Mouse (Mus musculus) adrenal gland, adult 2 months (tissue): Measurements from ENCODE around the gene Arhgef39. TPM values are rescaled to one million over a fixed set of nuclear protein-coding genes. Genes with fewer than 3 reads are reported as not detected.

Experiments
- DNase-seq: peaks from one replicate; pipeline ENCODE4 v3.0.0; 2021
- polyA plus RNA-seq: library from polyadenylated mRNA; depleted of rRNA; stranded (reverse); fragments of >200 nt; gene quantifications from 2 replicates; pipeline ENCODE4 v1.2.3, GENCODE M21; 2012; rRNA removed
- total RNA-seq, 2 experiments: library from RNA; stranded (reverse); gene quantifications; 2 replicates each; pipeline ENCODE4 v1.2.3; 2021

Gene Arhgef39
- total and polyA plus RNA-seq, 3 experiments, result 1.0 to 6.6 (median 2.1) TPM

GRCm38 (mm10) chr4:43478906-43479832 lies 20.3 kb downstream of the Arhgef39 start:
- peak; percentile 58 for DNase-seq

- DNase-seq, result no peak
Observed at GRCm38 (mm10) chr4:43478534-43478858, 21.0 kb downstream of the Arhgef39 start.

- DNase-seq, result peak; percentile 92
Observed at GRCm38 (mm10) chr4:43477857-43478533, 21.5 kb downstream of the Arhgef39 start.

- DNase-seq, result no peak
Observed at GRCm38 (mm10) chr4:43476604-43477003, 22.9 kb downstream of the Arhgef39 start.

GRCm38 (mm10) chr4:43473636-43474035 lies 25.9 kb downstream of the Arhgef39 start:
- no peak for DNase-seq

GRCm38 (mm10) chr4:43470301-43470700 lies 29.2 kb downstream of the Arhgef39 start:
- DNase-seq, result no peak

GRCm38 (mm10) chr4:43466872-43467271 lies 32.6 kb downstream of the Arhgef39 start:
- DNase-seq, result no peak

- no peak for DNase-seq
Observed at GRCm38 (mm10) chr4:43465935-43466334, 33.6 kb downstream of the Arhgef39 start.

GRCm38 (mm10) chr4:43463102-43463501 lies 36.4 kb downstream of the Arhgef39 start:
- no peak for DNase-seq

- DNase-seq, result no peak
Observed at GRCm38 (mm10) chr4:43457124-43457523, 42.4 kb downstream of the Arhgef39 start.

- DNase-seq, result no peak
Observed at GRCm38 (mm10) chr4:43456470-43456869, 43.0 kb downstream of the Arhgef39 start.

GRCm38 (mm10) chr4:43454041-43454836 lies 45.3 kb downstream of the Arhgef39 start, which contains the start of gene Cd72:
Cd72 (minus strand) TSS chr4:43454628.
- DNase-seq, result no peak

- DNase-seq, result no peak
Observed at GRCm38 (mm10) chr4:43453413-43453812, 46.1 kb downstream of the Arhgef39 start.

GRCm38 (mm10) chr4:43452315-43452714 lies 47.2 kb downstream of the Arhgef39 start:
- peak; percentile 42 for DNase-seq

GRCm38 (mm10) chr4:43448554-43448953 lies 50.9 kb downstream of the Arhgef39 start:
- DNase-seq, result peak; percentile 74

- DNase-seq, result peak; percentile 79
Observed at GRCm38 (mm10) chr4:43447251-43447650, 52.2 kb downstream of the Arhgef39 start.

Other genes with a start within 250 kb of the Arhgef39 start
- under 1 TPM; 0.37 to 0.45 TPM for gene Atp8b5, start 232.5 kb downstream of the Arhgef39 start, total RNA-seq
- gene Atp8b5, start 232.5 kb downstream of the Arhgef39 start, polyA plus RNA-seq, result 0.15 and 0.21 TPM in 2 replicates
- 10 to 100 TPM; 38.0 to 44.3 TPM for gene Rusc2, start 117.7 kb downstream of the Arhgef39 start, total RNA-seq
- 37.9 and 49.6 TPM in 2 replicates for gene Rusc2, start 117.7 kb downstream of the Arhgef39 start, polyA plus RNA-seq
- gene Fam166b, start 70.6 kb downstream of the Arhgef39 start, total RNA-seq, result not detected
- gene Fam166b, start 70.6 kb downstream of the Arhgef39 start, polyA plus RNA-seq, result 0.52 TPM in 1 of 2 replicates, not detected in the other
- 10 to 100 TPM; 60.1 to 73.3 TPM for gene Tesk1, start 57.8 kb downstream of the Arhgef39 start, total RNA-seq
- gene Tesk1, start 57.8 kb downstream of the Arhgef39 start, polyA plus RNA-seq, result 124 and 142 TPM in 2 replicates
- gene Cd72, start 45.1 kb downstream of the Arhgef39 start, total RNA-seq, result 1 to 10 TPM; 3.0 to 3.3 TPM
- gene Cd72, start 45.1 kb downstream of the Arhgef39 start, polyA plus RNA-seq, result 3.3 and 3.7 TPM in 2 replicates
- gene Sit1, start 16.0 kb downstream of the Arhgef39 start, total RNA-seq, result not detected
- 0.28 and 0.73 TPM in 2 replicates for gene Sit1, start 16.0 kb downstream of the Arhgef39 start, polyA plus RNA-seq
- 10 to 100 TPM; 54.5 to 69.2 TPM for gene Ccdc107, start 6.8 kb downstream of the Arhgef39 start, total RNA-seq
- 376 and 526 TPM in 2 replicates for gene Ccdc107, start 6.8 kb downstream of the Arhgef39 start, polyA plus RNA-seq
- under 1 TPM; 0.17 to 0.28 TPM for gene Car9, start 7.3 kb upstream of the Arhgef39 start, total RNA-seq
- 0.57 and 1.4 TPM in 2 replicates for gene Car9, start 7.3 kb upstream of the Arhgef39 start, polyA plus RNA-seq
- 100 to 1,000 TPM in 1 of 2 experiments, 10 to 100 TPM in 1; 43.3 to 120 TPM for gene Tpm2, start 24.1 kb upstream of the Arhgef39 start, total RNA-seq
- gene Tpm2, start 24.1 kb upstream of the Arhgef39 start, polyA plus RNA-seq, result 21.1 and 34.6 TPM in 2 replicates
- gene Creb3, start 62.6 kb upstream of the Arhgef39 start, total RNA-seq, result 100 to 1,000 TPM; 123 to 178 TPM
- 178 and 207 TPM in 2 replicates for gene Creb3, start 62.6 kb upstream of the Arhgef39 start, polyA plus RNA-seq
- 100 to 1,000 TPM; 167 to 207 TPM for gene Tln1, start 63.0 kb upstream of the Arhgef39 start, total RNA-seq
- 132 and 174 TPM in 2 replicates for gene Tln1, start 63.0 kb upstream of the Arhgef39 start, polyA plus RNA-seq
- gene Rgp1, start 79.0 kb upstream of the Arhgef39 start, total RNA-seq, result 10 to 100 TPM; 47.1 to 50.7 TPM
- gene Rgp1, start 79.0 kb upstream of the Arhgef39 start, polyA plus RNA-seq, result 50.1 and 57.4 TPM in 2 replicates
- 10 to 100 TPM in 1 of 2 experiments, 1 to 10 TPM in 1; 6.8 to 13.0 TPM for gene Gba2, start 79.2 kb upstream of the Arhgef39 start, total RNA-seq
- gene Gba2, start 79.2 kb upstream of the Arhgef39 start, polyA plus RNA-seq, result 13.4 and 13.9 TPM in 2 replicates
- gene Msmp, start 84.8 kb upstream of the Arhgef39 start, total RNA-seq, result 1 to 10 TPM; 1.2 to 3.0 TPM
- 0.94 and 1.5 TPM in 2 replicates for gene Msmp, start 84.8 kb upstream of the Arhgef39 start, polyA plus RNA-seq
- 10 to 100 TPM; 23.3 to 36.1 TPM for gene Npr2, start 132.2 kb upstream of the Arhgef39 start, total RNA-seq
- gene Npr2, start 132.2 kb upstream of the Arhgef39 start, polyA plus RNA-seq, result 34.1 and 38.0 TPM in 2 replicates
- gene Spag8, start 153.9 kb upstream of the Arhgef39 start, total RNA-seq, result under 1 TPM; 0.26 to 0.45 TPM
- 1.2 and 2.2 TPM in 2 replicates for gene Spag8, start 153.9 kb upstream of the Arhgef39 start, polyA plus RNA-seq
- 10 to 100 TPM; 48.8 to 96.9 TPM for gene Hint2, start 156.8 kb upstream of the Arhgef39 start, total RNA-seq
- 78.7 and 106 TPM in 2 replicates for gene Hint2, start 156.8 kb upstream of the Arhgef39 start, polyA plus RNA-seq
- gene Tmem8b, start 169.3 kb upstream of the Arhgef39 start, total RNA-seq, result 1 to 10 TPM; 4.6 to 5.0 TPM
- 14.7 and 17.5 TPM in 2 replicates for gene Tmem8b, start 169.3 kb upstream of the Arhgef39 start, polyA plus RNA-seq
- under 1 TPM; 0.23 to 0.24 TPM for gene Fam221b, start 169.4 kb upstream of the Arhgef39 start, total RNA-seq
- not detected in 2 replicates for gene Fam221b, start 169.4 kb upstream of the Arhgef39 start, polyA plus RNA-seq
- not detected for gene Olfr70, start 201.1 kb upstream of the Arhgef39 start, total RNA-seq
- not detected in 2 replicates for gene Olfr70, start 201.1 kb upstream of the Arhgef39 start, polyA plus RNA-seq
- gene Olfr71, start 210.6 kb upstream of the Arhgef39 start, total RNA-seq, result not detected
- not detected in 2 replicates for gene Olfr71, start 210.6 kb upstream of the Arhgef39 start, polyA plus RNA-seq
- 1 to 10 TPM; 2.2 to 3.9 TPM for gene Hrct1, start 227.5 kb upstream of the Arhgef39 start, total RNA-seq
- 8.1 and 14.2 TPM in 2 replicates for gene Hrct1, start 227.5 kb upstream of the Arhgef39 start, polyA plus RNA-seq
- 1 to 10 TPM; 1.5 to 2.4 TPM for gene Spaar, start 230.3 kb upstream of the Arhgef39 start, total RNA-seq
- 2.0 and 2.6 TPM in 2 replicates for gene Spaar, start 230.3 kb upstream of the Arhgef39 start, polyA plus RNA-seq